Mouse (Mus musculus) monocyte, adult 2 months (primary cell): ENCODE results near the gene Morc2b.
A peak's percentile ranks its signal among the peaks of the same experiment; 100 is the strongest.
"Not testable (repeated sequence)": the region's sequence is repeated elsewhere in the genome, so short reads cannot be mapped to it uniquely, and the experiment has no call there.

ENCODE experiments used
- DNase-seq, 2 experiments: peaks; one replicate each; pipeline ENCODE4 v3.0.0; 2022; ENCODE audit warnings: low spot score in 2 of 2, low read depth in 1 of 2

The Morc2b gene

GRCm38 (mm10) chr17:33139261-33139820, at the start of gene Morc2b:
TSS of gene Morc2b (minus strand) at chr17:33139683.
- DNase-seq, result no peak

- not testable (repeated sequence) for DNase-seq
Observed at GRCm38 (mm10) chr17:33168147-33168546, 28.7 kb upstream of the Morc2b start, which contains the start of gene Olfr55. TSS of gene Olfr55 (plus strand) at chr17:33168447.

GRCm38 (mm10) chr17:33126257-33126656, 13.2 kb downstream of the Morc2b start:
- no peak for DNase-seq

GRCm38 (mm10) chr17:33124546-33124945, 14.9 kb downstream of the Morc2b start:
- no peak for DNase-seq

GRCm38 (mm10) chr17:33097396-33097795, 42.1 kb downstream of the Morc2b start:
- no peak for DNase-seq

GRCm38 (mm10) chr17:33092391-33093193, 46.9 kb downstream of the Morc2b start:
- peak; percentile 7 to 13 for DNase-seq

DNA sequence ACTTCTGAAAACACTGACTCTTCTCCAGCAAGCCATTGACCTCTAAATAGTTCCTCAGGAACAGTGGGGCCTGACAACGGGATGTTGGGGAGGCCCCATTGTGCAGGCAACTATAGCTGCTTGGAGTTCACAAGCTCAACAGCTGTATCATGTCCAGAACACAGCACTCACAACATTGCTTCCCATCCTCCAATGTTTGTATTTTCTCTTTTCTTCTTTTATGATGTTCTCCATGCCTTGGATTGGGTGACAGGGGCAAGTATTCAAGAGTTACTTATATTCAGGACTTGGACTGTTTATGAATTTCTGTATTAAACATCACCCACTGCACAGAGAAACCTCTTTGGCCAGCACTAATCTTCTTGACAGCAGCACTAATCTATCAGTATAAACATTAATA, 47.9 kb downstream of the Morc2b start:
- DNase-seq, result no peak

DNA sequence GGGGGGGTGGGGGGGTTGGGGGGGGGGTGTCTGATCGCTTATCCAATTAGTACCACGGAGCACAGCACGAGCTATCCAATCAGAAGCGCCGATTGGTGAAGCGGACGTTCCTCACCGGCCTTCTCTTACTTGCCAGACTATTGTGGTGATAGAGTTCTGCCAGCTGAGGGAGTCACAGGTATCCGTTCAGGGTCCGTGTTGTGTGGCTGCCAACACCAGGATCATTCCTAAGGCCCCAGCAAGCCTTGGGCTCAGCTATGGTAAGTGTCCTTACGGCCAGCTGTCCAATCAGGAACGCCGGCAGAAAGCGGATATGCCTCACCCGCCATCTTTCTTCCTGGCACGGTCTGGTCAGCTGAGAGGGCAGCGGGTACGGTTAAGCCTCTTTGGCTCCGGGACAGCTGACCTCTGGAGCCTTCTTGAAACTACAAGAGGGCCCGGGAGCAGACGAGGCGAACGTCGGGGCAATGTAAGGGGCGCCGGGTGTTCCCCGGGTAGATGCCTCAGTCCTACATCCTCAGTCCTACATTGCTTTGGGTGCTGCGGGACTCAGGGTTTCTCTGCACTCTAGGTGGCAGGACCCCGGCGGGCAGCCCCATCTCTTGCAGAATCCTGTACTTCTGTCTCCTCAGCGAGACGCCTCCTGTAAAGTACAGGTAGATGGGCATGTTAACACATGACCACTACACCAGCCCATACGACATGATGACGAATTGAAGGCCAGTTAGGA, 50.1 kb downstream of the Morc2b start, which contains the start of gene Zfp563:
Gene Zfp563, plus strand, starts transcription at position 91 of the 730 bp plus-strand sequence.
- peak; percentile 49 to 82 for DNase-seq

GRCm38 (mm10) chr17:33067958-33068357, 71.5 kb downstream of the Morc2b start, which contains the start of gene 4921501E09Rik:
TSS of gene 4921501E09Rik (minus strand) at chr17:33068058.
- no peak for DNase-seq
